Mouse (Mus musculus) olfactory bulb, adult 2 months (tissue): ENCODE results near the gene Lgals4.

Source experiments
- CTCF ChIP-seq: fragments of 200-500 bp; IDR thresholded peaks from 2 replicates; pipeline ENCODE4 v1.5.1; 2012; ENCODE audit warnings: low read depth, mild to moderate bottlenecking, low read length, moderate library complexity; ENCODE audit not compliant: insufficient read depth
- POLR2A ChIP-seq: fragments of 200-500 bp; IDR thresholded peaks from 2 replicates; pipeline ENCODE4 v1.6.1; 2012; ENCODE audit warnings: mild to moderate bottlenecking, low read depth, low read length, moderate library complexity; ENCODE audit not compliant: insufficient read depth

DNA sequence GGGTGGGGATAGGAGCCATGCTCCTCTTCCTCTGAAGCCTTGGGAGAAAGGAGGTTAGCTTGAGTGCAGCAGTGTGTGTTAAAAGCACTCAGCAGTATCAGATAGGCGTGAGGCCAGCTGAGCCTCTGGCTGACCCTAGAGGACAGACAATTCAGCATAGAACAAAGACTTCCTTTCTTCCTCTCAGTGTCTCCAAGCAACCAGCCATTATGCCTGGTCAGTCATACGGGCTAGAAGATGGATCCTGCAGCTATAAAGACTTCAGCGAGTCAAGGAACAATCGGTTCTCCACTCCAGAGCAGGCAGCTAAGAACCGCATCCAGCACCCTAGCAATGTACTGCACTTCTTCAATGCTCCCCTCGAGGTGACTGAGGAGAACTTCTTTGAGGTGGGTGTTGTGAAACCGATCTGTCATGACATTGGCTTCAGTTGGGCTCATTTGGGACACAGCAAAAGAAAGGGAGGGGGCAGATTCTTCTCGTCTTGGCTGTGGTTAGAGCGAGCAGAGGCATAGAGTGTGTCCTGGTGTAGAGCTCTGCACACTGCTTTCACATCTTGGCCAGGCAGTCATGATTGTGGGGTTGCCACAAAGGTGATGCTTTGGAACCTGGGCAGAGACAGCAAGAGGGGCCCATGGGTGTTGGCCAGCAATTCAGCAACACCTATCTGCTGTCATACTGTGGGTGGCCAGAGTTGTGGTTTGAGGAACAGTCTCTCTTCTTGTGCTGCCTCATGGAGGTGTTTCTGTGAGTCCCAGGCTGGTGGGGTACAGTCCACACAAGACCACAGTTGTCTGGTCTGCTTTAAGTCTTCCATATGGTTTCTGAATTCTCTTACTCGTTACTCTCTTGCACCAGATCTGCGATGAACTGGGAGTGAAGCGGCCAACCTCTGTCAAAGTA is 13.0 kb upstream of the Lgals4 start:
- TF ChIP-seq CTCF (no peak), POLR2A (no peak)
